Mouse (Mus musculus) kidney, embryonic 15.5 days (tissue): ENCODE measurements at regions not wholly inside any gene's neighbourhood (a gene's known extent, or its start where the extent isn't known, plus 50 kb on each side); places are given as distances from the start of the nearest gene placed in this dataset.

Experiments
- ATAC-seq: fragments of 200-750 bp; cut with Nextera tagmentation; replicated peaks from 2 replicates; pipeline ENCODE4 v1.8.0; 2017; ENCODE audit warnings: moderate TSS enrichment; ENCODE audit not compliant: low FRiP score
- H3K27ac ChIP-seq: fragments of 300-500 bp; sonication (generic); 2 replicates; pipeline ENCODE4 v1.5.1; 2015; ENCODE audit warnings: mild to moderate bottlenecking, inconsistent platforms
- H3K27me3 ChIP-seq: fragments of 300-500 bp; sonication (generic); 2 replicates; pipeline ENCODE4 v1.6.1; 2015; ENCODE audit warnings: inconsistent platforms
- H3K36me3 ChIP-seq: fragments of 300-500 bp; sonication (generic); 2 replicates; pipeline ENCODE4 v1.6.1; 2015; ENCODE audit warnings: inconsistent platforms
- H3K4me1 ChIP-seq: fragments of 300-500 bp; sonication (generic); 2 replicates; pipeline ENCODE4 v1.6.1; 2015; ENCODE audit warnings: inconsistent platforms
- H3K4me2 ChIP-seq: fragments of 300-500 bp; sonication (generic); 2 replicates; pipeline ENCODE4 v1.6.1; 2015; ENCODE audit warnings: moderate library complexity, mild to moderate bottlenecking, inconsistent platforms
- H3K4me3 ChIP-seq: fragments of 300-500 bp; sonication (generic); replicated peaks from 2 replicates; pipeline ENCODE4 v1.5.1; 2015; ENCODE audit warnings: mild to moderate bottlenecking, inconsistent platforms
- H3K9ac ChIP-seq: fragments of 300-500 bp; sonication (generic); 2 replicates; pipeline ENCODE4 v1.6.1; 2015; ENCODE audit warnings: mild to moderate bottlenecking, inconsistent platforms
- H3K9me3 ChIP-seq: fragments of 300-500 bp; sonication (generic); replicated peaks from 2 replicates; pipeline ENCODE4 v1.6.1; 2016; ENCODE audit warnings: inconsistent platforms
- WGBS: fragments of 180-500 bp; shearing (Covaris S2); methylation state at CpG from one replicate; pipeline ENCODE4 v1.1.7; 2015; ENCODE audit warnings: mixed read lengths; 5-methylcytosine and 5-hydroxymethylcytosine counted together

- Histone ChIP-seq H3K4me1 (no peaks in the 10 kb centered on the region), H3K4me3 (no peak overlapping the region), H3K9ac (no peak overlapping the region), H3K27me3 (no peaks in the 10 kb centered on the region), H3K4me2 (no peak overlapping the region), H3K9me3 (no peaks in the 10 kb centered on the region), H3K36me3 (no peaks in the 10 kb centered on the region), H3K27ac (no peak overlapping the region)
- WGBS: 81% methylated on average over 5 of the region's 5 CpGs
- ATAC-seq: no peak
These were observed 422.6 kb upstream of the Gulo start for GRCm38 (mm10) chr14:66431630-66432029.

- no peak for ATAC-seq
- WGBS: 18% methylated on average over 5 of the region's 5 CpGs
- Histone ChIP-seq H3K27me3 (no peaks in the 10 kb centered on the region), H3K9ac (no peak overlapping the region), H3K36me3 (no peaks in the 10 kb centered on the region), H3K9me3 (no peaks in the 10 kb centered on the region), H3K27ac (no peak overlapping the region), H3K4me2 (no peak overlapping the region), H3K4me1 (no peaks in the 10 kb centered on the region), H3K4me3 (no peak overlapping the region)
These were observed 415.1 kb upstream of the Gulo start for GRCm38 (mm10) chr14:66424141-66424540.
